Mouse (Mus musculus): ENCODE results near the gene Syt12.
A peak's percentile ranks its signal among the peaks of the same experiment; 100 is the strongest.
"Not testable (repeated sequence)": the region's sequence is repeated elsewhere in the genome, so short reads cannot be mapped to it uniquely, and the experiment has no call there.

Gene Syt12

DNA sequence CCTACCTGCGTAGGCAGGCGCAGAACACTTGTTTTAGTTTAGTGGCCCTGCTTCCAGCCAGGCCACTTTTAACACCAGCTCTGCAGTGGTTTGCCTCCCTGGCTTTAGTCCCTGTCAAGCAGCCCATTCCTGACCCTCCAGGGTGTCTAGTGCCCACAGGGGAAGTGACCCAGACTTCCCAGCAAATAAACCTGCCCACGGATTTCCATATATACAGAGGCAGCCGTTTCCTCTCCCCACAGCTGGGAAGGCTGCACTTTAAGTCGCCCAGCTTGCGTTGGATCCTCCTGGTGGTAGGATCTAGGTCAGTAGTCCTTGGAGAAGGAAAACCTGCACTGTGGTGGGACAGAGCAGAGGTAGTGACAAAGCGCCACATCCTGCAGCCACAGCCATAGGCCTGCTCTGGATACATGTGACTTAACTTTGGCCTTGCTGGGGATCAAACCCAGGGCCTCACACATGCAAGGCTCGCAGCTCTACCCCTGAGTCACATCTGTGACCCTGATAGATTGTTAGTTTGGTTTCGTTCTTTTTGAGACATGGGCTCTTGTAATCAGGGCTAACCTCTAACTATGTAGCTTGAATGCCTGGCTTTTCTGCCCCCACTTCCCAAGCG lies 13.9 kb upstream of the Syt12 start:
- DNase-seq (ENCODE audit: low read depth, low spot score) = no peak

DNA sequence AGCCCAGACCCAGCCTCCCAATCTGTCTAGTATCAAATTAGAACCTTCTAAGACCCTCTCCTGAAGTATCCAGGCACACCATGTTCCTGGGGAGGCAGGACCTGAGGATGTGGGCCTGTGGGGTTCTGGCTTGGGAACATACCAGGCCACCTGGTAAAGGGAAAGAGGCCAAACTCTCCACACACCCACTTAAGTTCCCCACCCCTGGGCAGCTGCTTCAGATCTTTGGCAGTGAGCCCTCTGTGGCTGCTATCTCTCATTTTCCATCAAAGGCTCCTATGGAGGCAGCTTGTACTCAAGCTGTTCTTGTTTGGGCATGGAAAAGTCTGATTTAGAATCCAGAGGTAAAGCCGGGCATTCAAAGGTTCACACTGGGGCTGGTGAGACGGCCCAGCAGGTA lies 10.6 kb upstream of the Syt12 start:
- no peak for DNase-seq (ENCODE audit: low read depth, low spot score)

DNA sequence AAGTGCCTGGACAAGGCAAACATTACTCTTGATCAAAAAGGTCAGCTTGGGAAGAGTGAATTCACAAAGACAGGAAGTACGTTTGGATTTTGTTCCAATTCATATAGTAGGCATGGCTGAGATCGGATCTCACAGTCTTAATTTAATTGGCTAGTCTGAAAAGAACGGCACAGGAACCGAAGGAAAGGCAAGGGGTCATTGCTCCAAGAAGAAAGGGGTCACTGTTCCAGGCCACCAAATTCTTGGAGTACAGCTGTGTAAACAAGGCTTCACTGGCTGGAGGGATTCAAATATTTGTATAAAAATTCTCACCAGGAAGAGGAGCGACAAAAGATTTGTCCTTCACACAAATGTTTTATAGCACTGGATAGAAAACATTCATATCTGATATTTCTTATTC lies 7.8 kb upstream of the Syt12 start:
- no peak for DNase-seq (ENCODE audit: low read depth, low spot score)

DNA sequence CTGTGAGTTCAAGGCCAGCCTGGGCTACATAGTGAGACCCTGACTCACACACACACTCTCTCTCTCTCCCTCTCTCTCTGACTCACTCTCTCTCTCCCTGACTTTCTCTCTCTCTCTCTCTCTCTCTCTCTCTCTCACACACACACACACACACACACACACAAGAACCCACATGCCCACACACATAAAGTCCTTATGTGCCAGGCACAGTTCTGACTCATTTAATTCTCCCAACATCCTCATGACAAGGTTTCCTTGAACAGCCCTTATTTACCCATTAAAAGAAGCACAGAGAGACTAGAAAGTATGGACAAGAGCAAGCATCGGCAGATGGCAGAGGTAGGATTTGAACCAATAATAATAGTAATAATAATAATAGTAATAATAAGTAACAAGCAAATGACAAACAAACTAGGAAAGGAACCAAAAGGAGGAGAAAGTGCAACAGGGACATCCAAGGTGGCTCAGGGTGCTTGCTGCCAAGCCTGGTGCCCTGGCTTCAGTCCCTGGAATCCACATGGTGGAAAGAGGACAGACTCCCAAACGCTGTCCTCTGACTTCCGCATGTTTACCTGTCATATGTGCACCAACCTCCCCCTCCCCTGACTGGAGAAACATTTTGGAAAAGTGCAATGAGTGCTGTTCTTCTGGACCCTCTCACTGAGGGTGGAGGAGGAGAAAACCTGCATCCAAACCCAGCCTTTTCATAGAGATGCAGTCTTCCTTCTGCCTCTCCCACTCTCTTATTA lies 5.0 kb upstream of the Syt12 start:
- no peak for DNase-seq (ENCODE audit: low read depth, low spot score)

DNA sequence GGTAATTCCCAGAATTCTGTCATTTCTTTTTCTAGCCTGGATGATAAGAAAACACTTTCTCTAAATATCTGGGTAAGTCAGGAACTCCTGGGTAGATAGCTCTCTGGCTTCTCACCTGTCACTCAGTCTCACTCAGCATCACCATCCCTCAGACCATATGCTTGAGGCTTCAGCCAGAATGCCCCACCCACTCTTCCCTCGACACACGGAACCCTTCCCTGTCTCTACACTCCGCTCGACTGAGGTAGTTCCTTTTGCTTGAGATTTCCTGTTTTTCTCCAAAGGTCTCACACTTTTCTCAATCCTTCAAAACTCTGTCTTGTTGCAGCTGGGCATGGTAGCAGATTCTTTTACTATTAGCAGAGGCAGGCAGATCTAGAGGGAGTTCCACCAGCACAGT lies 4.1 kb upstream of the Syt12 start:
- DNase-seq (ENCODE audit: low read depth, low spot score) = no peak

DNA sequence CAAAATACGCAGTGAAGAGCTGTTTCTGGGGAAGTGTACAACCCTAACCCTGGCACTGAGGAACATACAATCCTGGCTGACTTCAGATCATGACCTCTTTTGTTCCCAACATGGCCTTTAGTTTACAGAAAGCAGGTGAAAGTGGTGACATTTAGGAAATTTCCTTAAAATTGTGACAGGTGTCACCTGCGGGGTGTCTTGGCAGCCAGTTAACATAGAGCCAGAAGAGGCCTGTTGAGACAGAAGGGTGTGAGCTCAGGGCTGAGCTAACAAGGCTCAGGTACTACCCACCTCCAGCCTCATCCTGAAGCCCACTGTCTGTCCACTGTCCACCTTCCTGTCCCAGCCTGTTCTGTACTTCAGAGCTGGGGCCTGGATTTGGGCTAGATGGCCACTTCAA lies 2.8 kb upstream of the Syt12 start:
- no peak for DNase-seq (ENCODE audit: low read depth, low spot score)

DNA sequence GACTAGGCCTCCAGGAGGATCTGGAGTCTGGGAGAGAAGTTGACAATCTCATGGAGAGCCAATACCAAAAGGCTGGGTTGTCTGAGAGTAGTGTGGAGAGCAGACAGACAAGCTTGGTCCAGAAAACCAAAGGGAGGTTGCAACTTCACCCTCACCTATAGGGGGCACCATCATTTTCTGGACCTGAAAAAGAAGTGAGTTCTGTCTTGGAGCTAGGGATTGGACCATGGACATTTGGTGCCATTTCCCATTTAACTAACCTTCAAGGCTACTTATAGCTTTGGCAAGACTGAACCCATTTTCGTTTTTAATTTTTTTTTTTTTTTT lies 906 bp upstream of the Syt12 start:
- DNase-seq (ENCODE audit: low read depth, low spot score) = no peak

DNA sequence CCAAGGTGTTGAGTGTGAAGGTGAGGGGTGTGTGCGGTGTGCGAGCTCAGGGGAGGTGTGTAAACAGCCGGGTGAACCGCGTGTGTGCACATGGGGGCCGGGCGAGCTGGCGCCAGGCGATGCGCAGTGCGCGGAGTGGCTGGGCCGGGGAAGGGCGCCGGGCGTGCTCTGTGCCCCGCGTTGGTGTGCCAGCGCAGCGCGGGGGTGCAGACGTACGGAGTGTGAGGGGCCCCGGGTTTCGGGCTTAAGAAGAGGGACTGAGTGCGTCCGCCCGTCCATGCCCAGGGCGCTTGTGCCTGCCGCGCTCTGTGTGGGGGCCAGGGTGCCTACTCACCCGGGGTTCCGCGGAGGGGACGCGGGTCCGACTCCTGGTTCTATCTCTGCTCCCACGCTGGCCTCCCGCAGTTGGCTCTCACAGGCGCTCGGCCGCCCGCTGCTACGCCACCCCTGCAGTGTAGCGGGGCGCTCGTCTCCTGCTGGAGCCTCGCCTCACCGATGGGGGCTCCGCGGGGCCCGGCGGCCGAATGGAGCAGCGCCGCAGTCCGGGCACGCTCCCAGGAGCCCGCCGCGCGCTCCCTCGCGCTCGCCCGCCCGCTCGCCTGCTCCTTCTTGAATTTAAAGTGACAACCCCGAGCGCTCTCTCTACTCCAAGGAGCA lies 518 bp downstream of the Syt12 start:
- DNase-seq (ENCODE audit: low read depth, low spot score) = no peak

DNA sequence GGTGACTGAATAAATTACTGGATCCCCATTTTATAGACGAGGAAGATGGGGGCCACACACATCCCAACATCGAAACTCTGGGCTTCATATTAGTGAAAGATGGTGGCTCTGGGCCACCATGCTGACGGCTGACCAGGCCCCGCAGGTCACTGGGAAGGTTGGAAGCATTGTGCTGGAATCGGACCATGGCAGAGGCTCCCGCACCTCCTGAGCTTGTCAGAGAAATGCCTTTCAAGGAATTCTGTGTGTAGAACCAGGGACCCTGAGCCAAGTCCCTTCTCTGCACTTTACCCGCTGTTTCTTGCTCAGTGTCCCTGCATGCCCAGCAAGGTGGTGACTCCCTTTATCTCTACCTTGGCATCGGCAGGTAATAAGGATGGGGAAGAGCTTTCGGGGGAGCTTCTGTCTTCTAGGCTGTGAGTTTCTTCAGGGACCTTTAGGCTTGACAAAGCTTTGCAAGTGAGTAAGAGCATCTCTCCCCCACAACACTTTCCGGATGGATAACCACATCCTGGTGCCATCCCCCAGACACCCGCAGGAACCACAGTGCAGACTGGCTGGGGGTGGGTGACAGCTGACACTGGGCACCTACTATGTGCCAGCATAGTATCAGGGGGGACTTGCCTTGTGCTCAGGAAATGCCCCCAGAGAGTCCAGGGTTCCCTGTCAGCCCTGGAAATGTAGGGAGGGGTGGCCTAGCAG lies 1.9 kb downstream of the Syt12 start:
- DNase-seq (ENCODE audit: low read depth, low spot score) = no peak

DNA sequence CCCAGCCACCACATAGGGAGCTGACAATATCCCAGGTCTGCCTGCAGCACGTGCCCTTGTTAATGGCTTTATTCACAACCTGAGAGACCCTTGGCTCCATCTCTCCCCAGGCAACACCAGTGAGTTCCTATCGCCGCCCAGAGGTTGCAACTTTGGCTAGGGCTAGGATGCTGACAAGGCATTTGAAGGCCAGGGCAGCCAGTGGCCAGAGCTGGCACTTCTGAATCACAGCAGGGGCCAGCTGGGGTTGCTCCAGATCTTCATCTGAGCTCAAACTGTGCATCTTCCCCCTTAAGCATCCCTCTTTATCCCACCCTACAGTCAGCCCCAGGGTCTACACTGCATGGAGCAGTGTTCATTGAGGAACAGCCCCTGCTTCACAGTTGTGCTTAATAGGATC lies 2.5 kb downstream of the Syt12 start:
- DNase-seq (ENCODE audit: low read depth, low spot score) = no peak

DNA sequence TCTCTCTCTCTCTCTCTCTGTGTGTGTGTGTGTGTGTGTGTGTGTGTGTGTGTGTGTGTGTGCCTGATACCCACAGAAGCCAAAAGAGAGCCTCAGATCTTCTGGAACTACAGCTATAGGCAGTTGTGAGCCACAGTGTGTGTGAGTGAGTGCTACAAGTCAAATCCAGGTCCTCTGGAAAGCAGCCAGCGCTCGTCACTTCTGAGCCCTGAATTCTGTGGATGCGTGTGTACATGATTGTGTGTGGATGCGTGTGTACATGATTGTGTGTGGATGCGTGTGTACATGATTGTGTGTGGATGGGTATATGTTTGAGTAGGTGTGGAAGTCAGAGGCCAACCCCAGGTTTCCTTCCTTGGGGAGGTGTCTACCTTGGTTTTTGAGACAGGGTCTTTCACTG lies 3.7 kb downstream of the Syt12 start:
- no peak for DNase-seq (ENCODE audit: low read depth, low spot score)

DNA sequence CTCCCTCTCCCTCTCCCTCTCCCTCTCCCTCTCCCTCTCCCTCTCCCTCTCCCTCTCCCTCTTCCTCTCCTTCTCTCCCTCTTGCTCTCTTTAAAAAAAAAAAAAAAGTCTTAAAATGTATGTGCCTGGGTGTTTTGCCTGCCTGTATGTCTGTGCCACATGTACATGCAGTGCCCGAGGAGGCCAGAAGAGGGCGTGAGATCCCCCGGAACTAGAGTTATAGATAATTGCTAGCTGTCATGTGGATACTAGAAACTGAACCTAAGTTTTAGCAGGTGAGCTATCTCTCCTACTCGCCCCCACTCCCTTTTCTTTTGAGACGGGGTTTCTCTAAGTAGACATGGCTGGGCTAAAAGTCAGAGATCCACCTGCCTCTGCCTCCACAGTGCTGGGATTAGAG lies 8.9 kb downstream of the Syt12 start:
- peak; percentile 32 for DNase-seq (ENCODE audit: low read depth, low spot score)

DNA sequence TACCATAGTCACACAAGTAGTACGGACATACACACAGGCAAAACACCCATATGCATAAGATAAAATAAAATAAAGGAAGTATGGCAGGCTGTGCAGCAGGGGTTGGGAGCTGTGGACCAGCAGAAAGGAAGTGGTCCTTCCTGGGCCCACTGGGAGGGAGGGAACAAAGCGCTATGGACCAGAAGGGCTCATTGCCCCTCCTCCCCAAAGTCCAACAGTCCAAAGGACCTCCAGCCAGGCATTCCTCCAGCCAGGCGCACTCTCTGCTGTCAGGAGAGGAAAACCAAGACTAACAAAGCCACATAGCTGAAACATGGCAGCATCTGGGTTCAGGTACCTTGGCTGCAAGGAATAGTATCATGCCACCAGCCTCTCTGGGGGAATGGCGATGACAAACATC lies 12.6 kb downstream of the Syt12 start:
- DNase-seq (ENCODE audit: low read depth, low spot score) = no peak

DNA sequence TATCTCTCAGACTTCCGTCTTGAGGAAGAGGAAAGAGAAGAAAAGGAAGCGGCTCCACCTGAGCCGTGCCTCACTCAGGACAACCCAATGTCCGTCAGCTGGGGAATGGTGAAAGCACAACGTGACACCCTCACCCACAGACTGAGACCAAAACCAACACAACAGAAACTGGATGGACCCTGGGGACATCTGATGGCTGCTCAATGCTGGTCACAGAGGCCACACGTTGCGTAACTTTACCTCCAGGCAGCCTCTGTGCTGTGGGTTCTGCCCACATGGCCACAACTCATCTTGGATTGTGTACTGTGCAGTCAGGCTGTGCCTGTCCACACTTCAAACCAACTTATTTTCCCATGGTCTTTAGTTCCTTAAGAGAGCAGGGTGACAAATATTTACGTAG lies 15.3 kb downstream of the Syt12 start:
- DNase-seq (ENCODE audit: low read depth, low spot score) = no peak

DNA sequence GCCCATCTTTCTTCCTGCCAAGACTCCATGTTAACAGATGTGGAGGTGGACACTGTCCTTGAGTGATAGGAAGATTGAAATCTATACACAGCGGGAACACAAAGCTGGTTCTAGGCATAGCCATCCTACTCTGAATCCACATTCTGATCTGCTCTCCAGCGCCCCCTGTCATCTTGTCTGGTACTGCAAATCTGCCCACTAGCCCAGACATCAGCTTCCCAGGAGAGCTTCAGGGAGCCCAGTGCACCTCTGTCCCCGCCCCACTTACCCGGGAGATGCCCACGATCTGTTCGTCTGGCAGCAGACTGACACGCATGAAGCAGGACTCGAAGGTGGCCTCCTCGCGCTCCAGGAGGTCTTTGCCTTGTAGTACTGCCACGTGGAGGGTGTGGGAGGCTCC lies 21.0 kb downstream of the Syt12 start:
- DNase-seq (ENCODE audit: low read depth, low spot score) = peak; percentile 76

DNA sequence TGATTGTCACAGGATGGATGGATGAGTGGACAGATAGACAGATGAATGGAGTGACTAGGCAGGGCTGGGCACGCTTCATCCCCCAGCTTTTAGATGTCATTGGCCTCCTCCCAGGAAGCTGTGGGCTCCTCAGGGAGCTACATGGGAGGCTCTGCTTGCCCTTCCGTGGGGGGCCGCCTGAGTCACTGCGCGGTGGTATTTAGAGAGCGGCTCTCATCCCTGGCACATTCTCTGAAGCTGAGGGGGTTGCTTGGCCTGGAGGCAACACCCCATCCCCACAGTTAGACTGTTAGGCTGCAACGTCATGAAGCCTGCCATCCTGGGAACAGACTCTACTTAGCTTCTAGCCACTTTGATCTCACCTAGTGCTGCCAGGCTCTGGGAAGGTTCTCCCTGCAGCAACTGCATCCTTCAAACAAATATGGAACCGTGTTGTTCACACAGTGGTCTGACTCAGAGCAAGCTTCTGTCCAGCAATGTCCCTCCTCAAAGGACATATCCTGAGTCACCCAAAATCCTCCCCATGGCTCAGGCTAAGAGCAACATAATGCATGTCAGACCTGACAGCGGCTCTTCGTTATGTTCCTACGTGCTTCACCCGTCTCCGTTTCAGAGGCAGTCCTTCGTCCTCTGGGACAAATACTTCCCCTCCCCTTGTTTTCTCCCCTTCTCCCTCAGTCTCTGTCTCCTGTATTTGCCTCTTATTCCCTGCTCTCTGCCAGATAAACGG lies 22.0 kb downstream of the Syt12 start:
- DNase-seq (ENCODE audit: low read depth, low spot score) = peak; percentile 72

DNA sequence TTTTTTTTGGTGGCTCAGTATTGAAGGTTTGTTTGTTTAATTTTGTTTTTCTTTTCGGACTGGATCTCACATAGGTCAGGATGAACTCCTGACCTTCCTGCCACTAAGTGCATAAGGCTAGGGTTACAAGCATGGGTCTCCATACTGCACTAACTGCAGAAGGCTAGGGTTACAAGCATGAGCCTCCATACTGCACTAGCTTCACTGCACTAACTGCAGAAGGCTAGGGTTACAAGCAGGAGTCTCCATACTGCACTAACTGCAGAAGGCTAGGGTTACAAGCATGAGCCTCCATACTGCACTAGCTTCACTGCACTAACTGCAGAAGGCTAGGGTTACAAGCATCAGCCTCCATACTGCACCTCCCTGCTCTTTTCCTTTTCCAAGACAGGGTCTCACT lies 23.2 kb downstream of the Syt12 start:
- DNase-seq (ENCODE audit: low read depth, low spot score) = not testable (repeated sequence)

DNA sequence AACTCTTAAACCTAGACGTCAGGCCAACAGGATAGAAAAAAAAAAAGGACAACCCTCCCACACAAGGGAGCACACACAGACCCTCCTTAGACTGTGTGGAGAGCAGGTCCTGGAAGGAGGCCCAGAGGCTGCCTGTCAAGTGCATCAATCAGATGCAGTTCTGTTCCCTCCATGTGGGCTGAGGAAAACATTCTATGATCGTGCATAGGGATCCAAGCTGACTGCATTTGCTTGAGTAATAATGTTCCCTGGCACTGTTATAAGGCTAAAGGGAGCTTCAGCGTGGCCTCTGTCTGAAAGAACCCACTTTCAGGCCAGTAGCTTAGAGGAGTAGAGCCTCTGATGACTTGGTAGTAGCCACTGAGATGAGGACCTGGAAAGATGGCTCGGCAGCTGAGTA lies 24.7 kb downstream of the Syt12 start:
- peak; percentile 40 for DNase-seq (ENCODE audit: low read depth, low spot score)

DNA sequence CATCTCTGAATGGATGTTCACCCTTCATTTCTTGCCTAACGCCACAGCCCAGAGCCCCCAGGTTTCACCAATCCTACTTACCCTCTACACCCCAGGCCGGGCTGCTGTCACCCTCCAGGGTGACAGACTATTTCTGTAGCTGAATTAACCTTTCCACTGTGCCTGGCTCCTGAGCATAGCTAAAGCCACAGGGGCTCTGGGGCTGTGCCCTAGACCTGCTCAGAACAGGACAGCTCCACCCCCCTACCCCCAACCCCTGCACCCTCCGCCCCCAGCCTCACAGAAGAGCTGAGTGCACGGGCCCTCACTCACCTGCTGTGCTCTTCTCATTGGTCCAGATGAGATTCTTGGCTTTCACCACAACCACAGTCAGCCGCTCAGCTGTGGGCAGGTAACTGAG lies 25.3 kb downstream of the Syt12 start:
- DNase-seq (ENCODE audit: low read depth, low spot score) = no peak

DNA sequence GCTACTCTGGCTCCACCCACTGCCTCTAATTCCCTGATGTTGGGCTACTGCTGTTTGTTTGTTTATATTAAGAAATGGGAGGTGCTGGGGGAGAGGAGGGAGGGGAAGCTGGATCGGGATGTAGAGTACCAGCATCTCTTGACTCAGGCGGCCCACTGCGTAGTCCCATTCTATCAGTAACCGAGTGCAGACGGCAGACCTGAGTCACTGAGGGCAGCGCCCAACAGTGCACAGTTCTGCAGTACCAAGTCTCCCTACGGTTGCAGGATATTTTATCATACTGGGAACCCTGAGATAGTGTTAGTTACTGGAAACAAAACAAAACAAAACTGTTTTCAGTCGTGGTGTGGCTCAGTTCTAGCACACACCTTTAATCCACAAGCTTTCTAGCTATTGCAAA lies 26.1 kb downstream of the Syt12 start:
- no peak for DNase-seq (ENCODE audit: low read depth, low spot score)

DNA sequence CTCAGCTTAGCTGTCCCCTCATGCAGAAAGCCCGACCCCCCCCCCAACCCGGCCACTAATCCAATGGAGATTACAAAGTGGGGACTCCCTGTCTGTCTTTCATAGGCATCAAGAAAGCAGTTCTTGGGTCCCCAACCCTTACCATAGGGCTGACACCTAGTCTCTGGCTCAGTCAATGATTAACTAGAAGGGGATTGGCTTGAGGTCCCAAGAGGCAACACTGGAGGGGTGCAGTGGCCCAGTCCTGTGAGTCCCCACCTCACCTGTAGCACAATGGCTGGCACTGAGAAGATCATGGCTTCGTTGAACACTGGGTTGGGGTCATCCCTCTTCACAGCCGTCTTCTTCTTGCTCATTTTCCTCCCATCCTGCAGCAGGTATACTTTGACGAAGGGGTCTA lies 26.6 kb downstream of the Syt12 start:
- DNase-seq (ENCODE audit: low read depth, low spot score) = no peak

DNA sequence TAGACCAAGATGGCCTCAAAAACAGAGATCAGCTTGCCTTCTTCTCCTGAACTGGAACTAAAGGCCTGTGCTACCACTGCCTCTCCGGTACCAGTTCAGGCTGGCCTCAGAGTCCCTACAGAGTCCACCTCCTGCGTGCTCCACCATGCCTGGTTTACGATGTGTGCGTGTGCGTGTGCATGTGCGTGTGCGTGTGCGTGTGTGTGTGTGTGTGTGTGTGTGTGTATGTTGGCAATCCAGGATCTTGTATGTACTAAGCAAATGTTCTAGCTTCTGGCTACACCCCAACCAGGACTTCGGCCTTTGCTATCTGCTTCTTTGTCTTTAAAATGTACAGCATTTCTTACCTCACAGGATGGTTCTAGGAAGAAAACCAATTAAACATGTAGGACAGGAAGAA lies 28.0 kb downstream of the Syt12 start:
- DNase-seq (ENCODE audit: low read depth, low spot score) = no peak

Measured in 3T3-L1 (cell line).